Mouse (Mus musculus) liver, embryonic 11.5 days (tissue): ENCODE measurements around the gene Mtx2. TPM values are rescaled to one million over a fixed set of nuclear protein-coding genes. Genes with fewer than 3 reads are reported as not detected.
A peak's percentile ranks its signal among the peaks of the same experiment; 100 is the strongest.

Source experiments
- ATAC-seq: fragments of 200-750 bp; cut with Nextera tagmentation; replicated peaks from 2 replicates; pipeline ENCODE4 v1.8.0; 2017; ENCODE audit warnings: moderate number of reproducible peaks, mild to moderate bottlenecking, moderate TSS enrichment, moderate library complexity; ENCODE audit not compliant: low FRiP score
- DNase-seq: peaks from one replicate; pipeline ENCODE4 v3.0.0-alpha.2; 2017; ENCODE audit warnings: low spot score
- H3K27ac ChIP-seq: fragments of 300-500 bp; sonication (generic); 2 replicates; pipeline ENCODE4 v1.5.1; 2014; ENCODE audit warnings: mild to moderate bottlenecking, low read depth, low read length, control low read depth
- H3K27me3 ChIP-seq: fragments of 300-500 bp; sonication (generic); replicated peaks from 2 replicates; pipeline ENCODE4 v1.6.1; 2014; ENCODE audit warnings: low read length, mixed read lengths; ENCODE audit not compliant: control insufficient read depth, insufficient read depth
- H3K36me3 ChIP-seq: fragments of 300-500 bp; sonication (generic); 2 replicates; pipeline ENCODE4 v1.6.1; 2014; ENCODE audit warnings: mild to moderate bottlenecking, low read length, moderate library complexity, mixed read lengths; ENCODE audit not compliant: control insufficient read depth, insufficient read depth
- H3K4me1 ChIP-seq: fragments of 300-500 bp; sonication (generic); replicated peaks from 2 replicates; pipeline ENCODE4 v1.6.1; 2014; ENCODE audit warnings: low read length, mixed read lengths; ENCODE audit not compliant: control insufficient read depth, insufficient read depth
- H3K4me2 ChIP-seq: fragments of 300-500 bp; sonication (generic); 2 replicates; pipeline ENCODE4 v1.6.1; 2014; ENCODE audit warnings: mild to moderate bottlenecking, control low read depth, moderate library complexity
- H3K4me3 ChIP-seq: fragments of 300-500 bp; sonication (generic); 2 replicates; pipeline ENCODE4 v1.5.1; 2014; ENCODE audit warnings: low read depth, low read length, control low read depth
- H3K9ac ChIP-seq: fragments of 300-500 bp; sonication (generic); 2 replicates; pipeline ENCODE4 v1.6.1; 2014; ENCODE audit warnings: low read depth, low read length, control low read depth
- H3K9me3 ChIP-seq: fragments of 300-500 bp; sonication (generic); 2 replicates; pipeline ENCODE4 v1.6.1; 2016; ENCODE audit warnings: low read length, inconsistent platforms, mixed read lengths; ENCODE audit not compliant: control insufficient read depth
- WGBS: fragments of 180-500 bp; shearing (Covaris S2); extraction: QIAGEN DNeasy Blood & Tissue Kit; methylation state at CpG from one replicate; pipeline ENCODE4 v1.1.7; 2014; 5-methylcytosine and 5-hydroxymethylcytosine counted together
- polyA plus RNA-seq: library from polyadenylated mRNA; unstranded; fragments of >200 nt; fragmentation: Nextera tagmentation; extraction: Ambion mirVana; gene quantifications from 2 replicates; pipeline ENCODE4 v1.2.1, GENCODE M21; 2014

Gene Mtx2
- polyA plus RNA-seq, 1 experiment from 2014 or later: 110 TPM

- H3K27ac ChIP-seq: no peak overlapping the region
- H3K4me1 ChIP-seq: 0 out of 2 replicates have a peak, but pooled peaks cover 5% of the 10 kb centered on the region
- 64% methylated on average over 1 of the region's 1 CpGs for whole genome bisulfite sequencing
- H3K9ac ChIP-seq: no peak overlapping the region
- H3K9me3 ChIP-seq: no peaks in the 10 kb centered on the region
- H3K27me3 ChIP-seq: no peaks in the 10 kb centered on the region
- DNase-seq (no peak), ATAC-seq (no peak)
- no peaks in the 10 kb centered on the region for H3K36me3 ChIP-seq
- H3K4me3 ChIP-seq: no peak overlapping the region
- no peak overlapping the region for H3K4me2 ChIP-seq
Observed at GRCm38 (mm10) chr2:74850036-74850435, 24.4 kb downstream of the Mtx2 start.

GRCm38 (mm10) chr2:74862070-74862476, 36.5 kb downstream of the Mtx2 start:
- H3K4me1 ChIP-seq: 0 out of 2 replicates have a peak, but pooled peaks cover 6% of the 10 kb centered on the region
- H3K27me3 ChIP-seq: no peaks in the 10 kb centered on the region
- 54% methylated on average over 1 of the region's 1 CpGs for WGBS
- no peak overlapping the region for H3K9ac ChIP-seq
- no peaks in the 10 kb centered on the region for H3K9me3 ChIP-seq
- no peak for DNase-seq
- peak; percentile 99 for ATAC-seq
- H3K4me3 ChIP-seq: no peak overlapping the region
- H3K4me2 ChIP-seq: no peak overlapping the region
- peak overlapping the region; percentile 67; the same call in 1 of the 2 replicates for H3K27ac ChIP-seq
- peaks cover 2% of the 10 kb centered on the region; the same call in 1 of the 2 replicates for H3K36me3 ChIP-seq

- no peaks in the 10 kb centered on the region for H3K27me3 ChIP-seq
- no peak overlapping the region for H3K9ac ChIP-seq
- no peak overlapping the region for H3K4me2 ChIP-seq
- DNase-seq: no peak
- H3K4me1 ChIP-seq: 0 out of 2 replicates have a peak, but pooled peaks cover 6% of the 10 kb centered on the region
- H3K27ac ChIP-seq: no peak overlapping the region
- ATAC-seq: peak; percentile 68
- no peak overlapping the region for H3K4me3 ChIP-seq
- H3K9me3 ChIP-seq: no peaks in the 10 kb centered on the region
- H3K36me3 ChIP-seq: no peaks in the 10 kb centered on the region; the same call in 1 of the 2 replicates
Observed at GRCm38 (mm10) chr2:74865414-74865813, 39.8 kb downstream of the Mtx2 start.

GRCm38 (mm10) chr2:74874043-74874442, 48.4 kb downstream of the Mtx2 start:
- H3K9me3 ChIP-seq: no peaks in the 10 kb centered on the region
- no peak overlapping the region for H3K9ac ChIP-seq
- no peaks in the 10 kb centered on the region; the same call in 1 of the 2 replicates for H3K4me1 ChIP-seq
- no peaks in the 10 kb centered on the region for H3K27me3 ChIP-seq
- H3K27ac ChIP-seq: no peak overlapping the region
- peaks cover 6% of the 10 kb centered on the region; the same call in 1 of the 2 replicates for H3K36me3 ChIP-seq
- ATAC-seq: peak; percentile 71
- WGBS: 75% methylated on average over 9 of the region's 9 CpGs
- DNase-seq: no peak
- no peak overlapping the region for H3K4me2 ChIP-seq
- no peak overlapping the region for H3K4me3 ChIP-seq

GRCm38 (mm10) chr2:74884357-74884756, 58.8 kb downstream of the Mtx2 start:
- Histone ChIP-seq H3K36me3 (no peaks in the 10 kb centered on the region), H3K4me1 (no peaks in the 10 kb centered on the region), H3K9ac (no peak overlapping the region), H3K4me2 (no peak overlapping the region), H3K27me3 (no peaks in the 10 kb centered on the region), H3K27ac (no peak overlapping the region), H3K9me3 (no peaks in the 10 kb centered on the region), H3K4me3 (no peak overlapping the region)
- ATAC-seq (no peak), DNase-seq (no peak)
- WGBS: 91% methylated on average over 9 of the region's 9 CpGs

GRCm38 (mm10) chr2:74891868-74892267, 66.3 kb downstream of the Mtx2 start:
- Histone ChIP-seq H3K4me1 (no peaks in the 10 kb centered on the region), H3K27ac (no peak overlapping the region), H3K4me2 (no peak overlapping the region), H3K9me3 (no peaks in the 10 kb centered on the region), H3K9ac (no peak overlapping the region), H3K4me3 (no peak overlapping the region), H3K36me3 (no peaks in the 10 kb centered on the region), H3K27me3 (no peaks in the 10 kb centered on the region)
- DNase-seq (no peak), ATAC-seq (peak; percentile 58; the same call in 1 of the 2 replicates)
- WGBS: 58% methylated on average over 5 of the region's 5 CpGs

- Histone ChIP-seq H3K9me3 (no peaks in the 10 kb centered on the region), H3K27ac (no peak overlapping the region), H3K9ac (no peak overlapping the region), H3K4me1 (no peaks in the 10 kb centered on the region), H3K4me2 (no peak overlapping the region), H3K4me3 (no peak overlapping the region), H3K27me3 (no peaks in the 10 kb centered on the region), H3K36me3 (no peaks in the 10 kb centered on the region)
- DNase-seq: no peak
- no peak for ATAC-seq
- 87% methylated on average over 7 of the region's 7 CpGs for WGBS
Observed at GRCm38 (mm10) chr2:74892881-74893615, 67.4 kb downstream of the Mtx2 start.

- no peak overlapping the region for H3K4me2 ChIP-seq
- no peak for DNase-seq
- no peak overlapping the region for H3K4me3 ChIP-seq
- no peaks in the 10 kb centered on the region for H3K9me3 ChIP-seq
- H3K9ac ChIP-seq: no peak overlapping the region
- no peak for ATAC-seq
- no peaks in the 10 kb centered on the region for H3K27me3 ChIP-seq
- WGBS: 58% methylated on average over 2 of the region's 2 CpGs
- H3K4me1 ChIP-seq: no peaks in the 10 kb centered on the region
- no peak overlapping the region for H3K27ac ChIP-seq
- no peaks in the 10 kb centered on the region for H3K36me3 ChIP-seq
Observed at GRCm38 (mm10) chr2:74894061-74894460, 68.5 kb downstream of the Mtx2 start.

GRCm38 (mm10) chr2:74899973-74900372, 74.4 kb downstream of the Mtx2 start:
- no peaks in the 10 kb centered on the region for H3K9me3 ChIP-seq
- no peak overlapping the region for H3K4me2 ChIP-seq
- 44% methylated on average over 5 of the region's 5 CpGs for WGBS
- H3K9ac ChIP-seq: no peak overlapping the region
- no peaks in the 10 kb centered on the region for H3K27me3 ChIP-seq
- H3K4me1 ChIP-seq: no peaks in the 10 kb centered on the region
- no peak for ATAC-seq
- DNase-seq: no peak
- no peaks in the 10 kb centered on the region for H3K36me3 ChIP-seq
- no peak overlapping the region for H3K4me3 ChIP-seq
- no peak overlapping the region for H3K27ac ChIP-seq
